Mouse (Mus musculus) cerebellum, adult (tissue): ENCODE data around the gene Klhl22.
A peak's percentile ranks its signal among the peaks of the same experiment; 100 is the strongest.

Experiments
- ATAC-seq: cut with Nextera tagmentation; 2 replicates; pipeline ENCODE4 v1.9.2; 2017; ENCODE audit warnings: mild to moderate bottlenecking, moderate library complexity, mixed read lengths; ENCODE audit not compliant: insufficient number of reproducible peaks, low FRiP score, low TSS enrichment

The Klhl22 gene

DNA sequence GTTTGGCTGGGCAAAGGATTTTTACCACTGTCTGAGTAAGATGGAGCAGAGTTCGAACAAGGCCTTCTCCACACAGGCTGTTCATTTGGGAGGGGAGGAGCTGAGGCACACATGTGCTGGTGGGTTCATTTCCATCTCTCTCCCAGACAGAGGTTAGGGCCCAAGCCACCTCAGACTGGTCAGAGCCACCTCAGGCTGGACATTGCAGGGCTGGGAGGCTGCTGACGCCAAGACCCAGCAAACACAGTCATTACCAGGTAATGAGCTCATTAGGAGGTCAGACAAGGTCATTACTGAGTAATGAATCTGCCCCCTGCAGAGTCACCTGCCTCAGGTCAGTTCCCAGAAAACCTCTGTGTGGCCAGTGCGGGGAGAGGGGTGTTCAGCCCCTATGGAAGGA, 69.4 kb downstream of the Klhl22 start:
- ATAC-seq = no peak

DNA sequence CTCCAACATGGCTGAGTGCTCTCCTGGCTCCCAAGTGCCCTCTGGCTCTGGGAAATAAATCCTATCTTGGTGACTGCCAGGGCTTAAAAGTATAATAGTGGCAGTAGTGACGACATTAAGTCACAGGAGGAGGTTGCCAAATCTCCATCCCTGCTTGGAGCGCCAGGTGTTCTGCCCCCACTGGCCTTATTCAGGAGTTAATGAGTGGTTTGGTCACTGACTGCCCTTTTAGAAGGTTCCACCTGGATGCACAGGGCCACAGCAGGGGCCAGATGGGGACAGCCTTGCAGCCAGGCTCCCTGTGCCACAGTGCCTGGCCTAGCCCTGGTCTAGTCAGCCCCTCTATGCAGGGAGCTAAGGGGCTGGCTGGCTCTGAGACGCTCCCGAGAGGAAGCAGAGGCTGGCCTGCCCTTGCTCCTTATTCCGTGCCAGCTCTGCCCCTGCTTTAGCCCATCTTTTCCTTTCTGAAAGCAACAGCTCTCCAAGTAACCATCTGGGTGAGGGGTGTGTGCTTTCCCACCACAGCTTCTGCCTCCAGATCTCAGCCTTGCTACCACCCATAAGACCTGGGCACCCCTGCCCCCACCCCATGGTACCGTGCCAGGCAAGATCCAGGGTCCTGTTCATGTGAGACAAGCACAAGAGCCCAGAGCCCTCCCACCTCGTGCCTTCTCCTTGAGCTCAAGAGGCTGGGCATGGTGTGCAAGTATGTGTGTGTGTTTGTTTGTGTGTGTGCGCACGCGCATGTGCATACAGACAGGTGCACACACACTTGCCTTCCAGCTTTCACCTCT, 71.2 kb downstream of the Klhl22 start:
- ATAC-seq = no peak

DNA sequence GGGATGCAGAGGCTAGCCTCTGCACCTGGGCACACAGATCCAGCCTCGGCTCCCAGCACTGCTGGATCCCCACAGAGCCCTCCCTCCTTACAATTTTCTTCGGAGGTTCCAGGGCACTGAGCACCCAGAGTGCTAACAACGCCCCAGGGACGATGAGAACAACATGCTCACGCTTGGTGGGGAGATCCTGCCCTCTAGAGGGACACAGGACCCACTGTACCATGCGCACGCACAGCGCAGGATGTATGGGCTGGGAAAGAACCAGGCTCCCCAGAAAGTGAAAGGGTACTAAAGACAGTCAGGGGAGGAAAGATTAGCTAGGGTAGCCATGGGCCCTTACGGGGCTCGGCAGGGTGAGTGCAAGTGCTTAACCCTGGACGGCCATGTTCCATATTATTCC, 72.4 kb downstream of the Klhl22 start:
- no peak for ATAC-seq

DNA sequence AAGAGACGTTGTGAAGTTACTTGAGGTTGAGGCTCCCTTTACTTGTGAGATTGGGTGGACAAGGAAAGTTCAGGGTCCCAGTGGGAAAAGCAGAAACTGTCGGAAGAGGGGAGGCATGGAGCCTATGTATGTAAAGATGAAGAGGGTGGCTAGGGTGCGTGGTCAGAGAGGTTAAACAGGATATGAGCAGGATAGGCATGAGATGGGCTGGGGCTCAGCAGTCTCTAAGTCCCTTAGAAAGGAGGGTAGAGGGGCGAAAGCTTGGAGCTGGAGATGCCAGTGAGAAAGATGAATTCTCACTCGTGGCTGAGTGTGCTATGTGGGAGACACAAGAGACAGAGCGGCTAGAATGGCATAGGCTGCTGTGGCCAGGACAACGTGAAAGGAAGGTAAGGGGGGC, 73.4 kb downstream of the Klhl22 start, which contains the start of gene B830017H08Rik:
Gene B830017H08Rik (plus strand): TSS at position 301 of the 400 bp plus-strand sequence.
- ATAC-seq = no peak

DNA sequence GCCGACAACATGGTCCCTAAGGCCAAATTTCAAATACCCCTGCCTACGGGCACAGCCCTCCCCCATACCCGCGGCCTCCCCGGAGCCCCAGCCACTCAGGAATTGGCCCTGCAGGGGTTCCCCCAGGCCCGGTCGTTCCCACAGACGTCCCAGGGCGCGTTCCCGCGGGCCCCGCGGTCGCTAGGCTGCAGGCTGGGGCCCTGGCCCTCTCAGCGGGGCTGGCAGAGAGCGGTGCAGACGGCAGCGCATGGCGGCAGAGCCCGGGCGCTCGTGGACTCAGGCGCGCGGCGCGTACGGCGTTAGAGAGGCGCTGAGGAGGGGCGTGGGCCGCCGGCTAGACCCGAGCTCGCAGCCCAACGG, 73.9 kb downstream of the Klhl22 start:
- peak; percentile 37; the same call in 1 of the 2 replicates for ATAC-seq

DNA sequence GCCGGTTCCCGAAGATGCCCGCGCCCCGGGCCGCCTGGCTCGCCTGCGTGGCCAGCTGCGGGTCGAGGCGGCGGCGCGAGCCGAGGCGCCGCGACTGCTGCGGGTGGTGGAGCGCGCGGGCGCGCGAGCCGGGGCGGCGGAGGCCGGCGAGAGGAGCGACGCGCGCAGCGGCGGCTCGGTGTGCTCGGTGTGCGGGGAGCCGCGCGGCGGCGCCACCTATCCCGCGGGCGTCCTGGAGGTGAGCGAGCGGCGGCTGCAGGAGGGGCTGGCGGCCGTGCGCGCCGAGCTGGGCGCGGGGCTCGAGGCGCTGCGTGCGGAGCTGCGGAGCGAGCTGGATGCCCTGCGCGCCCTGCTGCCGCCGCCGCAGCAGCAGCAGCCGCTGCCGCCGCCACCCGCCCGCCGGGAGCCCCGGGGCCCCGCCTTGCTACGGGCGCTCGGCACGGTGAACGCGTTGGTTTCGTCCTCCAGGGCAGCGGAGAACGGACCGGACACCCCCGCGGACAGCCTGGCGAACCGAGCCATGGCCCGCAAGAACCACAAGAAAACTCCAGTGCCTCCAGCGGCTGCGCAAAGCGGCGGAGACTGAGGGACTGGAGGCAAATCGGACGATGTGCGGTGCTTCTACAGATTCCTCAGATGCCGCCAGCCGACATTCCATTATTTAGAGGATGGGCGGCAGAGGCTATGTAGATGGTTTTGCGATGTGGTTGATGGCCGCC, 74.4 kb downstream of the Klhl22 start:
- peak; percentile 56; the same call in 1 of the 2 replicates for ATAC-seq

DNA sequence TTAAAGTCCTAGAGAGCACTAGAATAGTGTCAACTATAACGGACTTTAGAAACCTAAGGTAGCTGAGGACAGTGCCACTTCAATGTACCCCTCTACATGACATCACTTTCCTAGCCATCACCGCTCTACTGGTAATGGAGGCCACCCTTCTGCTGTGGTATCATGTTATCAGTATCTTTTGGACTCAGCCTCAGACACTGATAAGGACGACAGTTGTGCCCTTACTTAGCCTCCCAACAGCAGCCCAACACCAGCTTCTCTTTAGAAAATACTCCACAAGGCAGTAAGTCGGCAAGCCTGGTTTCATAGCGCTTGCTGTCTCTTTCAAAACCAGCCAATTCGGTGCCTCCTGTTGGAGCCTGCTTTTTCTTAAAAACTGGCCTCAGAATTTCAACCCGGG, 75.1 kb downstream of the Klhl22 start:
- no peak for ATAC-seq

DNA sequence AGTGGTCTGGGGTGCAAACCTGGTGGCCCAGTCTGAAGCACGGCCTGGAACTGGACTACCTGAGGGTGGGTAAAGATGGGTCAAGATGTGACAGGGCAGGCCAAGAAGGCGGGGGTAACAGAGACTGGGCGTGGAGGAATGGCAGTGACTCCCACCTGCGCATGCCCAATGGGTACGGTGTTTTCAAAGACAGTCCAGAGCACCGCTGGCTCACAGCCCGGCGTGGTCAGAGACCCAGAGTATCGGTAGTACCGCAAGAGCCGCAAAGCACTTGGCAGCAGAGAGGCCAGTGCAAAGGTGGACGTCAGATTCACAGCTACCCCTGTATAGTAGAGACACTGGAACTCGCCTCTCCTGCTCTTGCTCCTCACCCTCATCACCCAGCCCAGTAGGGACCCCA, 76.1 kb downstream of the Klhl22 start:
- ATAC-seq = no peak

DNA sequence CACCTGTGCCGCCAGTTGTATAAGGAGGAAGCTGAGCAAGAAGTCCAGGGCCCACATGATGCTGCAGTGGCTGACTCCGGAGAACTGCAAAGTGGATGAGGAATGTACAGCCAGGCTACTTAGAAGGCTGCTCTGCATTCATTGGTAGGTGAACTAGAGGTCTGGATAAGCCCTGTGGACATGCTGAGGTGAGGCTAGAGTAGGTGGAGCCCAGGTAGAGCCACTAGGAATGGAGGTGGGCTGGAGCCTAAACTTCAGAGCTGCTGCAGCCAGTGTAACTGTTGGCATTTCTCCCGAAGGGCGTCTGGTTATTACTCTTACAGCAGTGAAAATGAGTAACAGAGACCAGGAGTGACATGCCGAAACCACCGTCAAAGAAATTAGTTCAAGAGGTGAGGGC, 78.6 kb downstream of the Klhl22 start, which contains the start of gene Car15:
Gene Car15 (minus strand): TSS at position 314 of the 400 bp plus-strand sequence.
- no peak for ATAC-seq

DNA sequence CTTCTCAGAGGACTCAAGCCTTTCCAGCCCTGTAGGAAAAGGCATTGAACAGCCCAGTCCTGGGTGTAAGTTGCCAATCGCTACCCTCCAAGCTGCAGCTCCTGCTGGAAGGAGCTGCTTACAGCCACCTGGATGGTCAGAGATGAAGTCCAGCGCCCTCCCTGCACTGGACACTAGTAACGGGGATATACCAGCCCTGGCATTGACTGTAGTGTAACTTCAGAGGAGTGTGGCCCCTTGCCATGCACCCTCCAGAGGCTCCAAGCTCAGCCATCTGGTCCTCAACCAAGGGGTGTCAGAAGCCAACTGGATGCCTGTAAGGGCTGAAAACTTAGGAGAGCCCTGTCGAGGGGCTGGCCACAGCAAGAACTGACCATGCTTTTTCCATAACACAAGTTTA, 80.6 kb downstream of the Klhl22 start:
- ATAC-seq = peak; percentile 31; the same call in 1 of the 2 replicates

DNA sequence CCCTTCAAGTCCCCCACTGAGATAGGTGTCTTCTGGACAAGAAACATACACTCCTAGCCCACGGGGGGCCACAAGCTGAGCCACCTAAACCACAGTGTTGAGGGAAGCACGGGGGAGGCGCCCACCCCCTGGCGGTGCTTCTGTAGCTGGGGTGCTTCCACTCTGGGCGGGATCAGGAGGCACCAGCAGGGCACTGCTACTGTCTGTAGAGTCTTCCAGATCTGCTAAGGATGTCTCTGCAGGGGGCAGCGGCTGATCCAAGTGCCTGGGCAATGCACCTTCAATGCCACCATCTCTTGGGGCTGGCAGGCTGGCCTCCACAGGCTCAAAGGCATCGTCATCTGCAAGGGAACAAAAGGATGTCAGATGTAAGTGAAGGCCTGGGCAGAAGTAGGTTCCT, 83.0 kb downstream of the Klhl22 start:
- no peak for ATAC-seq
